Mouse (Mus musculus): ENCODE measurements around the gene Uba3.

DNA sequence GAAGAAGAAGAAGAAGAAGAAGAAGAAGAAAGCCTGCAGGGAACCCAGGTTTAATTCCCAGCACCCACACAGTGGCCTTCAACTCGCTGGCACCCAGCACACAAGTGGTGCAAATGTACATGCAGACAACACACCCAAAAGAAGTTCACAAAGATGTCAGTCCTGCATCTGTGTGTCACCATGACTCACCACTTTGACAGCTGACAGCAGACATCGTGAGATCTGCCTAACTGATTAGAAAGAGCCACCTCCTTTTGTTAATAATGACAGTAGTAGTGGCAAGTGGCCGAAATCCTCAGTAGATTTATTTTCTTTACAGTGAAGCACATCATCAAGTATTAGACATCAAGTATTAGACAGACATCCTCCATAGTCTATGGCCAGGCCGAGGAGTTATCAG lies 1.6 kb upstream of the Uba3 start:
- TF ChIP-seq POLR2A (IDR thresholded peaks at IDR 0.05; ENCODE audit: borderline replicate concordance, extremely low read depth, low read depth, low read length): no peak
- TF ChIP-seq CTCF (IDR thresholded peaks at IDR 0.05; ENCODE audit: insufficient read depth, low read length): no peak

All from lung, adult 2 months (tissue).